Mouse (Mus musculus): ENCODE measurements around the gene Gpn3.

DNA sequence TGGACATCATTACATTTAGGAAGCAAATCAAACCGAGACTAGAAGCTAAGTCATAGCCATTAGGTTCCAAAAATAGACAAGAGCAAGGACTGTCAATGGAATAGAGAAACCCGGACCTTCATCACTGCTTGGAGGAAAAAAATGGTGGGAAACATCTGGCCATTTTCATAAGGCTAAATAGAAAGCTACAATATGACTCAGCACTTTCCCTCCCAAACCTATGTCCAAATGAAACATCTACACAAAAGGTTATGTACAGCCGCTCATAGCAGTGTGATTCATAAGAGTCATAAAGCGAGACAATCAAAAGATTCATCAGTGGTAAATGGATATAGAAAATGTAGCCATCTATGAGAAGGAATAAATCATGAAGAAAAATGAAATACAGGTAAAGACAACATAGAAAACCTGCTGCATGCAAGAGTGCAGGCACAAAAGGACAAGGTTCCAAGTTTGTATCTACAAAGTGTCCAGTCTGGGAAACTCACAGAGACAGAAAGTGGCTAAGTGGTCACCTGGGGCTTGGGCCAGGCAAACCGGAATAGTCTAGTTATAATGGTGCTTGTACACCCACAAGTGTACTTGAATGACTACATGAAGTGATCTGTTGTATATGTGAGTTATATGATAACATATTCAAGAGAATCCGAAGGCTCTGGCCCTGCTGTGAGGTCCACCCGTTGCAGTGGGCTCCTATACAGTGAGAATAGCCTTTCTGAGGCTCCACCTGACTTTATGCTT lies 35.0 kb upstream of the Gpn3 start:
- TF ChIP-seq TAL1 (IDR thresholded peaks at IDR 0.05; ENCODE audit: low read length) (no peak), GATA1 (IDR thresholded peaks at IDR 0.05; ENCODE audit: low read length) (no peak)

All from erythroblast, embryonic 14.5 days (primary cell).